Mouse (Mus musculus) embryonic facial prominence, embryonic 10.5 days (tissue): Measurements from ENCODE around the gene Pde4a. TPM values are rescaled to one million over a fixed set of nuclear protein-coding genes. Genes with fewer than 3 reads are reported as not detected.
"Not testable (repeated sequence)": the region's sequence is repeated elsewhere in the genome, so short reads cannot be mapped to it uniquely, and the experiment has no call there.

ENCODE experiments used
- DNase-seq: peaks from one replicate; pipeline ENCODE4 v3.0.0-alpha.2; 2017; ENCODE audit warnings: low spot score
- H3K27ac ChIP-seq: fragments of 300-500 bp; sonication (generic); replicated peaks from 2 replicates; pipeline ENCODE4 v1.5.1; 2016; ENCODE audit warnings: mild to moderate bottlenecking
- H3K27me3 ChIP-seq: fragments of 300-500 bp; sonication (generic); replicated peaks from 2 replicates; pipeline ENCODE4 v1.6.1; 2016; ENCODE audit warnings: low read depth, mild to moderate bottlenecking; ENCODE audit not compliant: poor library complexity, severe bottlenecking
- H3K36me3 ChIP-seq: fragments of 300-500 bp; sonication (generic); replicated peaks from 2 replicates; pipeline ENCODE4 v1.6.1; 2016; ENCODE audit warnings: mild to moderate bottlenecking, moderate library complexity
- H3K4me1 ChIP-seq: fragments of 300-500 bp; sonication (generic); 2 replicates; pipeline ENCODE4 v1.6.1; 2016
- H3K4me3 ChIP-seq: fragments of 300-500 bp; sonication (generic); 2 replicates; pipeline ENCODE4 v1.5.1; 2016; ENCODE audit warnings: mild to moderate bottlenecking, moderate library complexity
- H3K9me3 ChIP-seq: fragments of 300-500 bp; sonication (generic); 2 replicates; pipeline ENCODE4 v1.6.1; 2016; ENCODE audit warnings: mild to moderate bottlenecking
- WGBS: fragments of 180-500 bp; shearing (Covaris S2); methylation state at CpG from one replicate; pipeline ENCODE4 v1.1.7; 2016; 5-methylcytosine and 5-hydroxymethylcytosine counted together
- polyA plus RNA-seq: library from polyadenylated mRNA; unstranded; fragments of >200 nt; fragmentation: Nextera tagmentation; extraction: Ambion mirVana; gene quantifications from 2 replicates; pipeline ENCODE4 v1.2.1, GENCODE M21; 2016

Pde4a gene
- polyA plus RNA-seq, 1 experiment from 2014 or later: 4.9 TPM

- H3K27ac ChIP-seq: no peak overlapping the region
- no peaks in the 10 kb centered on the region for H3K36me3 ChIP-seq
- 78% methylated on average over 3 of the region's 3 CpGs for WGBS
- H3K4me3 ChIP-seq: no peak overlapping the region
- DNase-seq: no peak
- 0 out of 2 replicates have a peak, but pooled peaks cover 6% of the 10 kb centered on the region for H3K27me3 ChIP-seq
- no peaks in the 10 kb centered on the region for H3K9me3 ChIP-seq
- H3K4me1 ChIP-seq: peaks cover 40% of the 10 kb centered on the region
These were observed 28.3 kb downstream of the Pde4a start for GRCm38 (mm10) chr9:21193786-21194185.

- no peak overlapping the region for H3K4me3 ChIP-seq
- H3K27me3 ChIP-seq: 0 out of 2 replicates have a peak, but pooled peaks cover 6% of the 10 kb centered on the region
- H3K36me3 ChIP-seq: no peaks in the 10 kb centered on the region
- no peak overlapping the region for H3K27ac ChIP-seq
- DNase-seq: no peak
- peaks cover 41% of the 10 kb centered on the region for H3K4me1 ChIP-seq
- H3K9me3 ChIP-seq: no peaks in the 10 kb centered on the region
- 85% methylated on average over 4 of the region's 4 CpGs for WGBS
These were observed 29.4 kb downstream of the Pde4a start for GRCm38 (mm10) chr9:21194787-21195493.

- H3K36me3 ChIP-seq, H3K27ac ChIP-seq, H3K9me3 ChIP-seq, H3K4me3 ChIP-seq, H3K27me3 ChIP-seq, DNase-seq: not testable (repeated sequence)
- peaks cover 39% of the 10 kb centered on the region for H3K4me1 ChIP-seq
- 60% methylated on average over 7 of the region's 7 CpGs for WGBS
These were observed 30.4 kb downstream of the Pde4a start for GRCm38 (mm10) chr9:21195736-21196505.

- H3K4me1 ChIP-seq: peaks cover 39% of the 10 kb centered on the region
- 0 out of 2 replicates have a peak, but pooled peaks cover 6% of the 10 kb centered on the region for H3K27me3 ChIP-seq
- H3K9me3 ChIP-seq: no peaks in the 10 kb centered on the region
- H3K36me3 ChIP-seq: no peaks in the 10 kb centered on the region; the same call in 1 of the 2 replicates
- H3K27ac ChIP-seq: peak overlapping the region; percentile 68
- H3K4me3 ChIP-seq: peak overlapping the region; percentile 46
- 35% methylated on average over 19 of the region's 19 CpGs for whole genome bisulfite sequencing
- DNase-seq: no peak
These were observed 31.3 kb downstream of the Pde4a start for GRCm38 (mm10) chr9:21196521-21197433.

GRCm38 (mm10) chr9:21197981-21198380 lies 32.5 kb downstream of the Pde4a start:
- DNase-seq: peak; percentile 68
- peak overlapping the region; percentile 7; the same call in 1 of the 2 replicates for H3K27ac ChIP-seq
- WGBS: 19% methylated on average over 4 of the region's 4 CpGs
- peaks cover 35% of the 10 kb centered on the region for H3K4me1 ChIP-seq
- no peaks in the 10 kb centered on the region for H3K9me3 ChIP-seq
- 0 out of 2 replicates have a peak, but pooled peaks cover 6% of the 10 kb centered on the region for H3K27me3 ChIP-seq
- peak overlapping the region; percentile 17; the same call in 1 of the 2 replicates for H3K4me3 ChIP-seq
- no peaks in the 10 kb centered on the region; the same call in 1 of the 2 replicates for H3K36me3 ChIP-seq

- Histone ChIP-seq H3K36me3 (peaks cover 5% of the 10 kb centered on the region; the same call in 1 of the 2 replicates), H3K4me3 (no peak overlapping the region), H3K4me1 (peaks cover 35% of the 10 kb centered on the region), H3K27me3 (0 out of 2 replicates have a peak, but pooled peaks cover 8% of the 10 kb centered on the region), H3K27ac (no peak overlapping the region), H3K9me3 (no peaks in the 10 kb centered on the region)
- no peak for DNase-seq
- WGBS: 89% methylated on average over 3 of the region's 3 CpGs
These were observed 33.4 kb downstream of the Pde4a start for GRCm38 (mm10) chr9:21198960-21199359.

GRCm38 (mm10) chr9:21204156-21204527 lies 38.6 kb downstream of the Pde4a start:
- whole genome bisulfite sequencing: 23% methylated on average over 8 of the region's 8 CpGs
- H3K36me3 ChIP-seq: peaks cover 5% of the 10 kb centered on the region; the same call in 1 of the 2 replicates
- 0 out of 2 replicates have a peak, but pooled peaks cover 6% of the 10 kb centered on the region for H3K27me3 ChIP-seq
- H3K4me3 ChIP-seq: peak overlapping the region; percentile 58
- no peak overlapping the region for H3K27ac ChIP-seq
- no peaks in the 10 kb centered on the region for H3K9me3 ChIP-seq
- H3K4me1 ChIP-seq: peaks cover 12% of the 10 kb centered on the region
- no peak for DNase-seq

- DNase-seq: peak; percentile 69
- 3% methylated on average over 23 of the region's 23 CpGs for WGBS
- Histone ChIP-seq H3K4me1 (peaks cover 12% of the 10 kb centered on the region), H3K27me3 (0 out of 2 replicates have a peak, but pooled peaks cover 6% of the 10 kb centered on the region), H3K36me3 (peaks cover 5% of the 10 kb centered on the region; the same call in 1 of the 2 replicates), H3K4me3 (peak overlapping the region; percentile 58), H3K9me3 (no peaks in the 10 kb centered on the region), H3K27ac (peak overlapping the region; percentile 41; the same call in 1 of the 2 replicates)
These were observed 39.2 kb downstream of the Pde4a start for GRCm38 (mm10) chr9:21204528-21205272.

GRCm38 (mm10) chr9:21206848-21207247 lies 41.3 kb downstream of the Pde4a start:
- no peak for DNase-seq
- Histone ChIP-seq H3K4me1 (peaks cover 21% of the 10 kb centered on the region), H3K36me3 (peaks cover 9% of the 10 kb centered on the region; the same call in 1 of the 2 replicates), H3K27ac (no peak overlapping the region), H3K4me3 (no peak overlapping the region), H3K9me3 (no peaks in the 10 kb centered on the region), H3K27me3 (0 out of 2 replicates have a peak, but pooled peaks cover 6% of the 10 kb centered on the region)
- WGBS: 90% methylated on average over 6 of the region's 6 CpGs

GRCm38 (mm10) chr9:21208626-21209025 lies 43.1 kb downstream of the Pde4a start:
- no peak for DNase-seq
- 63% methylated on average over 2 of the region's 2 CpGs for WGBS
- Histone ChIP-seq H3K4me1 (peaks cover 25% of the 10 kb centered on the region), H3K4me3 (no peak overlapping the region), H3K9me3 (no peaks in the 10 kb centered on the region), H3K27ac (no peak overlapping the region), H3K36me3 (peaks cover 8% of the 10 kb centered on the region; the same call in 1 of the 2 replicates), H3K27me3 (0 out of 2 replicates have a peak, but pooled peaks cover 6% of the 10 kb centered on the region)

GRCm38 (mm10) chr9:21210821-21211220 lies 45.3 kb downstream of the Pde4a start:
- Histone ChIP-seq H3K4me3 (no peak overlapping the region), H3K27me3 (no peaks in the 10 kb centered on the region), H3K27ac (peak overlapping the region; percentile 58), H3K36me3 (peaks cover 5% of the 10 kb centered on the region; the same call in 1 of the 2 replicates), H3K9me3 (no peaks in the 10 kb centered on the region), H3K4me1 (peaks cover 16% of the 10 kb centered on the region)
- no peak for DNase-seq
- 68% methylated on average over 6 of the region's 6 CpGs for WGBS
